Mouse (Mus musculus): ENCODE results near the gene Kifc1.

GRCm38 (mm10) chr17:33932448-33932847 is 42.0 kb upstream of the Kifc1 start:
- TF ChIP-seq GATA1 (IDR thresholded peaks at IDR 0.05; ENCODE audit: low read length) = no peak
- no peak for TF ChIP-seq TAL1 (IDR thresholded peaks at IDR 0.05; ENCODE audit: low read length)

Measured in erythroblast, embryonic 14.5 days (primary cell).